Mouse (Mus musculus) G1E (cell line): ENCODE measurements around the gene Arhgap31.

ENCODE experiments used
- CTCF ChIP-seq: IDR thresholded peaks from 2 replicates; pipeline ENCODE4 v1.5.1; 2012; ENCODE audit warnings: low read depth, low read length, inconsistent platforms, mixed read lengths
- GATA1 ChIP-seq: IDR thresholded peaks from 2 replicates; pipeline ENCODE4 v1.6.1; 2012; ENCODE audit warnings: borderline replicate concordance, low read length, inconsistent platforms, mixed read lengths

DNA sequence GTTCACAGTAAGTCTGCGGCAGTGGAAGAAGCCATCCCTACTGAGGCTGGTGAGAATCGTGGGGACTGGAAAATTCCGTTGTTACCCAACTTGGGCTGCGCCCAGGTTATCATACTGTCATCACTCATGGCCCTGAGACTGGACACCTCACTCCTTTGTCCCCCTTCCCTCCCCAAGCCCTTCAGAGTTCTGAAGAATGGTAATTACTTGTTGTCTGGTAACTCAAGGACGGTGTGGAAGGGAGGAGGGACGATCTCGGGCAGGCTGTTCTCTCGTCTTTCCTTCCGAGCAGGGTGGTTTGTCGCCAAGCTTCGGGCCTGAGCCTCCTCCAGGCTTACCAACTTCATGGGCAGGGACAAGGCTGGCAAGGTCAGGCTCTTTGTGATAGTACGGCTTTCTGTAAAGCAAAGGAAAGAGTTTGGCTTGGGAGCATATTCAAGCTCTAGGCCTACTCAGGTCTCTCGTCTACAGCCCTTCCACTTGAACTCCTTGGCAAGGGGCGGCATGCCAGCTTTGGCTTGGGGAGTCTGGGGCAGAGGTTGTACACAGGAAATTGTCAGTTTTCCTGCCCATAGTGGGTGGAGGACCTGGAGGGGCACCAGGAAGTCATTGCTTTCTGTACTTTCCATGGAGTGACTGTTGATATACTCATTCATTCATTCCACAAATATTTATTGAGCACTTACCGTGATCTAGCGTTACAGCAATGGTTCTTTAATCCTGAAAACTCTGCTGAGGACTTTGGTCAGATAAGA is 92.2 kb downstream of the Arhgap31 start:
- TF ChIP-seq CTCF (no peak), GATA1 (no peak)
